Comparison of ENCODE assay signal across 14 mouse cellular contexts in the genomic region with DNA sequence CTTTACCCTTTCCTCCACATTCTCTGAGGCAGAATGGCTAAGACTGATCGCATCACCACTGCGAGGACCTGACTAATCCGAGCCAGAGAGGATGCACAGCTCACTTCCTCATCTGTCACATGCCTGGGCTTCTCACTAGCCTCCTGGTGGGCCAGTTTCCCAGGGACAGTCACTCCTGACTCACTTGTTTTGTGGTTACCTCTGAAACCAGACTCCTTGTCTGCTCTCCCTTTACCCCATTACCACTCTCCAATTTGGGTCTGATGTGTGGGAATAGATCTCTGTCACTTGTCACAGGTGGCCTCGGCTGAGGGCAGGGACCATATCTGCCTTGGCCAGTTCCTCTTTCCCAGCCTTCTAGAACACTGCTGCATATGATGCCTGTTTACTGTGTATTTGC. TPM values are rescaled to one million over a fixed set of nuclear protein-coding genes. Genes with fewer than 3 reads are reported as not detected.
DNase-seq lines count a peak whose midpoint lies in the region; ATAC-seq and TF ChIP-seq lines count a peak whose summit lies in the region.
"Had no signal": no experiment of that assay in that cellular context is flagged by ENCODE, and none has a peak within 500 bp of the region (broad histone marks: within the 10 kb centered on the region; RNA-seq: fewer than 3 reads in every experiment).

No protein-coding gene starts in this region.

- peaks cover 22% of the 10 kb centered on the region for H3K79me3 ChIP-seq in C2C12 (ENCODE audit: low read depth)

- no peak overlapping the region for H3ac ChIP-seq in C2C12 (ENCODE audit: control insufficient read depth, insufficient read length, low read depth)

- WGBS in heart, postnatal 0 days, result 68% methylated on average over 4 of the region's 4 CpGs

- H3K27me3 ChIP-seq in heart, postnatal 0 days (ENCODE audit: control insufficient read depth, insufficient read depth, low read length), result no peaks in the 10 kb centered on the region
- H3K27me3 ChIP-seq in C2C12 (ENCODE audit: control insufficient read depth, insufficient read depth, insufficient read length), result no peaks in the 10 kb centered on the region
- H3K27me3 ChIP-seq: embryonic facial prominence, embryonic 15.5 days; lung, embryonic 15.5 days had no signal

- no peaks in the 10 kb centered on the region for H3K9me3 ChIP-seq in heart, postnatal 0 days (replicated peaks; ENCODE audit: control insufficient read depth, low read length)
- H3K9me3 ChIP-seq: embryonic facial prominence, embryonic 15.5 days; hindbrain, embryonic 10.5 days; lung, embryonic 15.5 days had no signal

- no peak for ATAC-seq in heart, postnatal 0 days (ENCODE audit: insufficient read depth, low read depth)
- ATAC-seq in activated CD4-positive, CD25-positive, alpha-beta regulatory T cell, adult 4 months, result peak; percentile 32
- peak; percentile 54 for ATAC-seq in megakaryocyte progenitor cell, adult 5-6 weeks (replicated peaks; ENCODE audit: poor library complexity)

- no peak for DNase-seq in heart, postnatal 0 days (ENCODE audit: low spot score)
- no peak for DNase-seq in heart, postnatal 25 days (ENCODE audit: low spot score)
- no peak for DNase-seq in kidney, postnatal 4 days
- DNase-seq in layer of hippocampus, adult 2 months (ENCODE audit: low spot score in 2 of 2), result no peak
- DNase-seq: cerebellum, adult 9-10 months; kidney, postnatal 14 days; right cerebral cortex, postnatal 14 days; thymus, adult 18-20 months had no signal

- no peak overlapping the region for H3K4me3 ChIP-seq in heart, postnatal 0 days (ENCODE audit: low read depth, low read length)
- no peak overlapping the region for H3K4me3 ChIP-seq in C2C12 (ENCODE audit: insufficient read depth, poor library complexity, severe bottlenecking)
- no peak overlapping the region for H3K4me3 ChIP-seq in layer of hippocampus, adult 2 months
- H3K4me3 ChIP-seq: embryonic facial prominence, embryonic 15.5 days; hindbrain, embryonic 10.5 days; lung, embryonic 15.5 days had no signal

- H3K79me2 ChIP-seq in C2C12 (ENCODE audit: control insufficient read depth, insufficient read depth), result peaks cover 66% of the 10 kb centered on the region

- no peak overlapping the region for H3K4me2 ChIP-seq in heart, postnatal 0 days (ENCODE audit: low read depth, low read length)
- H3K4me2 ChIP-seq: embryonic facial prominence, embryonic 15.5 days; lung, embryonic 15.5 days had no signal

- 0 out of 2 replicates have a peak overlapping the region, but pooled peaks have one; percentile 13 for H3K27ac ChIP-seq in heart, postnatal 0 days (ENCODE audit: low read depth)
- no peak overlapping the region for H3K27ac ChIP-seq in layer of hippocampus, adult 2 months
- H3K27ac ChIP-seq: embryonic facial prominence, embryonic 15.5 days; hindbrain, embryonic 10.5 days; lung, embryonic 15.5 days had no signal

- no peak for TF ChIP-seq CTCF in heart, postnatal 0 days (IDR thresholded peaks at IDR 0.05; ENCODE audit: low read depth)
- no peak for TF ChIP-seq CTCF in C2C12 (IDR thresholded peaks at IDR 0.05; ENCODE audit: control insufficient read depth, insufficient read depth, insufficient read length)
- no peak for TF ChIP-seq CTCF in layer of hippocampus, adult 2 months (conservative IDR thresholded peaks at IDR 0.05)

- no peak overlapping the region for H3K9ac ChIP-seq in heart, postnatal 0 days (replicated peaks; ENCODE audit: low read depth, low read length)
- H3K9ac ChIP-seq: embryonic facial prominence, embryonic 15.5 days; lung, embryonic 15.5 days had no signal

- no peak for TF ChIP-seq EP300 in heart, postnatal 0 days (IDR thresholded peaks at IDR 0.05; ENCODE audit: low read depth)

- intact Hi-C loops in heart, postnatal 25 days (cut with DNase I), result no loop called here

- peaks cover 32% of the 10 kb centered on the region for H3K4me1 ChIP-seq in heart, postnatal 0 days (ENCODE audit: control insufficient read depth, insufficient read depth)

- peaks cover 6% of the 10 kb centered on the region for H3K36me3 ChIP-seq in heart, postnatal 0 days (replicated peaks; ENCODE audit: control insufficient read depth, insufficient read depth, low read length)
- H3K36me3 ChIP-seq in C2C12 (ENCODE audit: control insufficient read depth, insufficient read depth), result peaks cover 19% of the 10 kb centered on the region

TF ChIP-seq in C2C12, 6 proteins besides CTCF, POLR2A, EP300 and RAD21:
- TF ChIP-seq MYOG (IDR thresholded peaks at IDR 0.05; ENCODE audit: control insufficient read depth, extremely low read depth, insufficient read length) (no peak), MAX (IDR thresholded peaks at IDR 0.05) (peak; percentile 86), FOSL1 (IDR thresholded peaks at IDR 0.05; ENCODE audit: insufficient read depth, low read length, poor library complexity, severe bottlenecking) (peak; percentile 90), USF1 (IDR thresholded peaks at IDR 0.05; ENCODE audit: low read depth) (peak; percentile 87), CEBPB (IDR thresholded peaks at IDR 0.05; ENCODE audit: low read depth) (no peak), MYOD1 (IDR thresholded peaks at IDR 0.05; ENCODE audit: control insufficient read depth, insufficient read length, low read depth) (peak; percentile 77)

RNA-seq across cellular contexts. Expression of gene Dusp1, which starts 43.7 kb away (rescaled TPM):
- 105 and 114 TPM in 2 replicates for total RNA-seq in heart, postnatal 0 days (2014; rRNA removed; ENCODE audit: low replicate concordance)
- 23.1 and 24.0 TPM in 2 replicates for polyA plus RNA-seq in heart, postnatal 0 days (2015; fragmentation: Nextera tagmentation; extraction: Ambion mirVana)
- total RNA-seq in heart, postnatal 25 days (2021), result 10 to 100 TPM; 44.8 to 66.4 TPM
- polyA plus RNA-seq in C2C12 (2012; fragmentation: generic; extraction: Trizol), result 16.4 TPM
- polyA plus RNA-seq in activated CD4-positive, CD25-positive, alpha-beta regulatory T cell, adult 4 months (2017; shearing (Covaris generic)), result 10 to 100 TPM; 25.1 to 28.8 TPM
- total RNA-seq in megakaryocyte progenitor cell, adult 5-6 weeks (2015), result 89.7 and 162 TPM in 2 replicates
- 16.1 and 29.6 TPM in 2 replicates for total RNA-seq in megakaryocyte progenitor cell, adult 5-6 weeks (2017)
- 10 to 100 TPM; 14.9 to 20.9 TPM for total RNA-seq in layer of hippocampus, adult 2 months (2021)

RNA-seq across cellular contexts. Expression of gene Ergic1, which starts 44.3 kb away (rescaled TPM):
- 148 and 152 TPM in 2 replicates for total RNA-seq in heart, postnatal 0 days (2014; rRNA removed; ENCODE audit: low replicate concordance)
- polyA plus RNA-seq in heart, postnatal 0 days (2015; fragmentation: Nextera tagmentation; extraction: Ambion mirVana), result 50.8 and 53.3 TPM in 2 replicates
- 10 to 100 TPM; 54.2 to 58.4 TPM for total RNA-seq in heart, postnatal 25 days (2021)
- polyA plus RNA-seq in C2C12 (2012; fragmentation: generic; extraction: Trizol), result 114 TPM
- 10 to 100 TPM; 39.5 to 45.7 TPM for polyA plus RNA-seq in activated CD4-positive, CD25-positive, alpha-beta regulatory T cell, adult 4 months (2017; shearing (Covaris generic))
- 99.7 and 123 TPM in 2 replicates for total RNA-seq in megakaryocyte progenitor cell, adult 5-6 weeks (2015)
- total RNA-seq in megakaryocyte progenitor cell, adult 5-6 weeks (2017), result 42.2 and 48.3 TPM in 2 replicates
- total RNA-seq in layer of hippocampus, adult 2 months (2021), result 100 to 1,000 TPM; 121 to 124 TPM

RNA-seq across cellular contexts. Expression of gene Atp6v0e, which starts 57.4 kb away (rescaled TPM):
- 224 and 298 TPM in 2 replicates for total RNA-seq in heart, postnatal 0 days (2014; rRNA removed; ENCODE audit: low replicate concordance)
- 206 and 223 TPM in 2 replicates for polyA plus RNA-seq in heart, postnatal 0 days (2015; fragmentation: Nextera tagmentation; extraction: Ambion mirVana)
- total RNA-seq in heart, postnatal 25 days (2021), result 10 to 100 TPM; 64.5 to 66.4 TPM
- polyA plus RNA-seq in C2C12 (2012; fragmentation: generic; extraction: Trizol), result 236 TPM
- polyA plus RNA-seq in activated CD4-positive, CD25-positive, alpha-beta regulatory T cell, adult 4 months (2017; shearing (Covaris generic)), result 100 to 1,000 TPM; 391 to 437 TPM
- 233 and 245 TPM in 2 replicates for total RNA-seq in megakaryocyte progenitor cell, adult 5-6 weeks (2015)
- 309 and 383 TPM in 2 replicates for total RNA-seq in megakaryocyte progenitor cell, adult 5-6 weeks (2017)
- total RNA-seq in layer of hippocampus, adult 2 months (2021), result 10 to 100 TPM; 47.0 to 56.7 TPM
